Mouse (Mus musculus) heart, postnatal 10 days (tissue): ENCODE data around the gene Itih3. TPM values are rescaled to one million over a fixed set of nuclear protein-coding genes. Genes with fewer than 3 reads are reported as not detected.
A peak's percentile ranks its signal among the peaks of the same experiment; 100 is the strongest.

Source experiments
- DNase-seq, 2 experiments: peaks; one replicate each; pipeline ENCODE4 v3.0.0; 2021
- intact Hi-C: fragments of 180-260 bp; cut with DNase I; formaldehyde crosslinking; loops from one replicate; pipeline ENCODE4 v1.15.1; 2025
- total RNA-seq, 2 experiments: library from RNA; stranded (reverse); gene quantifications; 2 replicates each; pipeline ENCODE4 v1.2.3; 2021

The Itih3 gene
- total RNA-seq, 2 experiments from 2014 or later, result 0.64 to 0.89 TPM

GRCm38 (mm10) chr14:30904307-30904706 is 19.3 kb downstream of the Itih3 start:
- intact Hi-C loops, result no loop called here
- DNase-seq, result no peak

GRCm38 (mm10) chr14:30903036-30903435 is 20.5 kb downstream of the Itih3 start:
- DNase-seq, result no peak
- intact Hi-C loops, result no loop called here

- DNase-seq, result no peak
- intact Hi-C loops, result no loop called here
Observed at GRCm38 (mm10) chr14:30902628-30903027, 20.9 kb downstream of the Itih3 start.

GRCm38 (mm10) chr14:30899972-30900371 is 23.6 kb downstream of the Itih3 start:
- no peak for DNase-seq
- intact Hi-C loops, result no loop called here

- intact Hi-C loops, result no loop called here
Observed at GRCm38 (mm10) chr14:30888271-30888732, 35.3 kb downstream of the Itih3 start.

GRCm38 (mm10) chr14:30886204-30886603 is 37.4 kb downstream of the Itih3 start, which contains the start of gene Itih4:
Gene Itih4 (plus strand): TSS chr14:30886476.
- intact Hi-C loops, result no loop called here
- DNase-seq, result no peak

More at GRCm38 (mm10) chr14:30888271-30888732, 35.3 kb downstream of the Itih3 start:
- peak; percentile 55 to 70 for DNase-seq

GRCm38 (mm10) chr14:30885298-30885697 is 38.3 kb downstream of the Itih3 start:
- intact Hi-C loops, result no loop called here
- DNase-seq, result no peak

- intact Hi-C loops, result loop anchor here (1.0 to 5.0 kb wide), 3 partner anchors 14 to 164 kb away; partner anchors contain the start of gene Itih1
- no peak for DNase-seq
Observed at GRCm38 (mm10) chr14:30881718-30882108, 41.8 kb downstream of the Itih3 start.

- DNase-seq, result peak; percentile 71 to 87
- intact Hi-C loops, result loop anchor here (1.0 to 5.0 kb wide), 3 partner anchors 14 to 164 kb away; partner anchors contain the start of gene Itih1
Observed at GRCm38 (mm10) chr14:30880811-30881717, 42.5 kb downstream of the Itih3 start.

- no peak for DNase-seq
- intact Hi-C loops, result loop anchor here (5.0 kb wide), 2 partner anchors 62 to 163 kb away; partner anchors contain the start of gene Itih1
Observed at GRCm38 (mm10) chr14:30880251-30880650, 43.3 kb downstream of the Itih3 start.

GRCm38 (mm10) chr14:30879794-30880193 is 43.8 kb downstream of the Itih3 start:
- intact Hi-C loops, result loop anchor here (5.0 kb wide), 2 partner anchors 63 to 162 kb away; partner anchors contain the start of gene Itih1
- peak in 1 of 2 experiments; percentile 22 for DNase-seq

- intact Hi-C loops, result no loop called here
- DNase-seq, result peak; percentile 68
Observed at GRCm38 (mm10) chr14:30878958-30879571, 44.5 kb downstream of the Itih3 start, which contains the start of gene Mustn1. Gene Mustn1 (plus strand): TSS chr14:30879200.

- DNase-seq, result no peak
- intact Hi-C loops, result no loop called here
Observed at GRCm38 (mm10) chr14:30877827-30878226, 45.7 kb downstream of the Itih3 start.

- intact Hi-C loops, result no loop called here
Observed at GRCm38 (mm10) chr14:30876451-30876850, 47.1 kb downstream of the Itih3 start.

GRCm38 (mm10) chr14:30875955-30876354 is 47.6 kb downstream of the Itih3 start:
- intact Hi-C loops, result no loop called here

More at GRCm38 (mm10) chr14:30876451-30876850, 47.1 kb downstream of the Itih3 start:
- no peak for DNase-seq

GRCm38 (mm10) chr14:30875130-30875865 is 48.3 kb downstream of the Itih3 start:
- DNase-seq, result no peak
- intact Hi-C loops, result no loop called here

More at GRCm38 (mm10) chr14:30875955-30876354, 47.6 kb downstream of the Itih3 start:
- DNase-seq, result no peak

GRCm38 (mm10) chr14:30874095-30874700 is 49.4 kb downstream of the Itih3 start:
- intact Hi-C loops, result no loop called here
- no peak for DNase-seq

- intact Hi-C loops, result no loop called here
- peak; percentile 59 to 61 for DNase-seq
Observed at GRCm38 (mm10) chr14:30870206-30871147, 53.1 kb downstream of the Itih3 start.

GRCm38 (mm10) chr14:30869391-30869801 is 54.2 kb downstream of the Itih3 start:
- intact Hi-C loops, result loop anchor here (5.0 kb wide), 4 partner anchors 42 to 277 kb away; partner anchors contain the start of gene Tmem110
- DNase-seq, result peak; percentile 54 to 55
